Mouse (Mus musculus) erythroblast, embryonic 14.5 days (primary cell): ENCODE results near the gene Trank1. TPM values are rescaled to one million over a fixed set of nuclear protein-coding genes. Genes with fewer than 3 reads are reported as not detected.

Source experiments
- H3K27me3 ChIP-seq: 2 replicates; pipeline ENCODE4 v1.6.1; 2012; ENCODE audit warnings: inconsistent platforms; ENCODE audit not compliant: control insufficient read depth
- H3K36me3 ChIP-seq: 2 replicates; pipeline ENCODE4 v1.6.1; 2012; ENCODE audit warnings: mild to moderate bottlenecking, inconsistent platforms; ENCODE audit not compliant: control insufficient read depth
- H3K4me1 ChIP-seq: 2 replicates; pipeline ENCODE4 v1.6.1; 2012; ENCODE audit warnings: inconsistent platforms; ENCODE audit not compliant: control insufficient read depth
- H3K4me3 ChIP-seq: replicated peaks from 2 replicates; pipeline ENCODE3; 2012; ENCODE audit warnings: moderate library complexity, mild to moderate bottlenecking, inconsistent platforms
- H3K9me3 ChIP-seq: 2 replicates; pipeline ENCODE4 v1.6.1; 2012; ENCODE audit warnings: low read length, inconsistent platforms, mixed read lengths; ENCODE audit not compliant: control insufficient read depth
- GATA1 ChIP-seq: IDR thresholded peaks from 2 replicates; pipeline ENCODE4 v1.6.1; 2012; ENCODE audit warnings: low read length, inconsistent platforms, mixed read lengths
- TAL1 ChIP-seq: IDR thresholded peaks from 3 replicates; pipeline ENCODE4 v1.6.1; 2012; ENCODE audit warnings: low read length, inconsistent platforms, mixed read lengths
- polyA plus RNA-seq: library from polyadenylated mRNA; stranded (reverse); fragments of >175 nt; gene quantifications from 2 replicates; pipeline ENCODE4 v1.2.3, GENCODE M21; 2012

Trank1 gene
- polyA plus RNA-seq, 1 experiment: not detected

GRCm38 (mm10) chr9:111294911-111295310 lies 16.6 kb upstream of the Trank1 start:
- Histone ChIP-seq H3K4me1 (no peaks in the 10 kb centered on the region), H3K27me3 (no peaks in the 10 kb centered on the region; the same call in 1 of the 2 replicates), H3K4me3 (no peak overlapping the region), H3K9me3 (no peaks in the 10 kb centered on the region), H3K36me3 (no peaks in the 10 kb centered on the region)
- no peak for TF ChIP-seq GATA1
- no peak for TF ChIP-seq TAL1

GRCm38 (mm10) chr9:111295323-111295722 lies 16.2 kb upstream of the Trank1 start:
- no peak overlapping the region for H3K4me3 ChIP-seq
- H3K36me3 ChIP-seq: no peaks in the 10 kb centered on the region
- H3K4me1 ChIP-seq: no peaks in the 10 kb centered on the region
- no peaks in the 10 kb centered on the region for H3K9me3 ChIP-seq
- no peaks in the 10 kb centered on the region; the same call in 1 of the 2 replicates for H3K27me3 ChIP-seq
- TF ChIP-seq GATA1 (no peak), TAL1 (no peak)

GRCm38 (mm10) chr9:111296433-111296832 lies 15.1 kb upstream of the Trank1 start:
- Histone ChIP-seq H3K27me3 (no peaks in the 10 kb centered on the region; the same call in 1 of the 2 replicates), H3K36me3 (no peaks in the 10 kb centered on the region), H3K9me3 (no peaks in the 10 kb centered on the region), H3K4me3 (no peak overlapping the region), H3K4me1 (no peaks in the 10 kb centered on the region)
- TF ChIP-seq GATA1 (no peak), TAL1 (no peak)

- H3K27me3 ChIP-seq: no peaks in the 10 kb centered on the region
- H3K9me3 ChIP-seq: no peaks in the 10 kb centered on the region
- H3K4me1 ChIP-seq: no peaks in the 10 kb centered on the region
- H3K36me3 ChIP-seq: no peaks in the 10 kb centered on the region
- TF ChIP-seq GATA1: no peak
- TF ChIP-seq TAL1: no peak
- no peak overlapping the region for H3K4me3 ChIP-seq
Measured at GRCm38 (mm10) chr9:111298606-111299005, 12.9 kb upstream of the Trank1 start.

- Histone ChIP-seq H3K27me3 (no peaks in the 10 kb centered on the region), H3K36me3 (no peaks in the 10 kb centered on the region), H3K4me3 (no peak overlapping the region), H3K4me1 (no peaks in the 10 kb centered on the region), H3K9me3 (no peaks in the 10 kb centered on the region)
- no peak for TF ChIP-seq GATA1
- TF ChIP-seq TAL1: no peak
Measured at GRCm38 (mm10) chr9:111302196-111302831, 9.2 kb upstream of the Trank1 start.

- Histone ChIP-seq H3K9me3 (no peaks in the 10 kb centered on the region), H3K4me3 (no peak overlapping the region), H3K27me3 (peaks cover 3% of the 10 kb centered on the region), H3K36me3 (no peaks in the 10 kb centered on the region), H3K4me1 (no peaks in the 10 kb centered on the region)
- TF ChIP-seq GATA1 (no peak), TAL1 (no peak)
Measured at GRCm38 (mm10) chr9:111304036-111304435, 7.5 kb upstream of the Trank1 start.

- Histone ChIP-seq H3K4me3 (no peak overlapping the region), H3K4me1 (no peaks in the 10 kb centered on the region), H3K27me3 (peaks cover 24% of the 10 kb centered on the region), H3K9me3 (peaks cover 3% of the 10 kb centered on the region), H3K36me3 (no peaks in the 10 kb centered on the region)
- no peak for TF ChIP-seq GATA1
- TF ChIP-seq TAL1: no peak
Measured at GRCm38 (mm10) chr9:111306142-111306541, 5.4 kb upstream of the Trank1 start.

- no peaks in the 10 kb centered on the region for H3K36me3 ChIP-seq
- peaks cover 11% of the 10 kb centered on the region for H3K9me3 ChIP-seq
- no peak overlapping the region for H3K4me3 ChIP-seq
- TF ChIP-seq TAL1: no peak
- no peak for TF ChIP-seq GATA1
- no peaks in the 10 kb centered on the region; the same call in none of the 2 replicates for H3K4me1 ChIP-seq
- peaks cover 63% of the 10 kb centered on the region for H3K27me3 ChIP-seq
Measured at GRCm38 (mm10) chr9:111311843-111312441, 403 bp downstream of the Trank1 start.

- peaks cover 11% of the 10 kb centered on the region for H3K9me3 ChIP-seq
- TF ChIP-seq TAL1 (no peak), GATA1 (no peak)
- no peak overlapping the region for H3K4me3 ChIP-seq
- H3K36me3 ChIP-seq: no peaks in the 10 kb centered on the region
- H3K4me1 ChIP-seq: no peaks in the 10 kb centered on the region; the same call in none of the 2 replicates
- peaks cover 63% of the 10 kb centered on the region for H3K27me3 ChIP-seq
Measured at GRCm38 (mm10) chr9:111312442-111313141, 1.1 kb downstream of the Trank1 start.
